Mouse (Mus musculus) heart, embryonic 14.5 days (tissue): ENCODE results near the gene Atp6v1e2. TPM values are rescaled to one million over a fixed set of nuclear protein-coding genes. Genes with fewer than 3 reads are reported as not detected.

Experiments
- ATAC-seq: fragments of 200-750 bp; cut with Nextera tagmentation; 2 replicates; pipeline ENCODE4 v1.8.0; 2017; ENCODE audit warnings: low read depth, moderate TSS enrichment; ENCODE audit not compliant: insufficient number of reproducible peaks, insufficient read depth, low FRiP score
- H3K27ac ChIP-seq, 2 experiments: fragments of 200-500 bp in 1 of 2; fragments of 300-500 bp in 1 of 2; sonication (generic) in 1 of 2; replicated peaks in 1 of 2; 2 replicates each; pipeline ENCODE4 v1.5.1; 2012 to 2014; ENCODE audit warnings: low read depth in 2 of 2, low read length in 2 of 2, control low read depth in 1 of 2, mild to moderate bottlenecking in 1 of 2, mixed read lengths in 1 of 2; ENCODE audit not compliant: control insufficient read depth in 1 of 2, insufficient read depth in 1 of 2
- H3K27me3 ChIP-seq: fragments of 300-500 bp; sonication (generic); 2 replicates; pipeline ENCODE4 v1.6.1; 2014; ENCODE audit warnings: mild to moderate bottlenecking, low read length, control low read depth; ENCODE audit not compliant: control insufficient read depth, insufficient read depth
- H3K36me3 ChIP-seq: fragments of 300-500 bp; sonication (generic); 2 replicates; pipeline ENCODE4 v1.6.1; 2014; ENCODE audit warnings: mild to moderate bottlenecking, control low read depth, low read length, mixed read lengths; ENCODE audit not compliant: control insufficient read depth, insufficient read depth
- H3K4me1 ChIP-seq, 2 experiments: fragments of 200-500 bp in 1 of 2; fragments of 300-500 bp in 1 of 2; sonication (generic) in 1 of 2; 2 replicates each; pipeline ENCODE4 v1.6.1; 2012 to 2014; ENCODE audit warnings: low read length in 2 of 2, control low read depth in 1 of 2, mixed read lengths in 1 of 2; ENCODE audit not compliant: control insufficient read depth in 2 of 2, insufficient read depth in 2 of 2
- H3K4me2 ChIP-seq: fragments of 300-500 bp; sonication (generic); 2 replicates; pipeline ENCODE4 v1.6.1; 2014; ENCODE audit warnings: mild to moderate bottlenecking, low read length
- H3K4me3 ChIP-seq, 2 experiments: fragments of 200-500 bp in 1 of 2; fragments of 300-500 bp in 1 of 2; sonication (generic) in 1 of 2; 2 replicates each; pipeline ENCODE4 v1.5.1; 2012 to 2014; ENCODE audit warnings: low read length in 2 of 2, mild to moderate bottlenecking in 2 of 2, control low read depth in 1 of 2, low read depth in 1 of 2, moderate library complexity in 1 of 2; ENCODE audit not compliant: control insufficient read depth in 1 of 2, insufficient read depth in 1 of 2
- H3K9ac ChIP-seq: fragments of 300-500 bp; sonication (generic); 2 replicates; pipeline ENCODE4 v1.6.1; 2014; ENCODE audit warnings: mild to moderate bottlenecking, low read length
- H3K9me3 ChIP-seq: fragments of 300-500 bp; sonication (generic); 2 replicates; pipeline ENCODE4 v1.6.1; 2016; ENCODE audit warnings: low read length, control low read depth; ENCODE audit not compliant: control insufficient read depth
- WGBS: fragments of 180-500 bp; shearing (Covaris S2); extraction: QIAGEN DNeasy Blood & Tissue Kit; methylation state at CpG from one replicate; pipeline ENCODE4 v1.1.7; 2014; 5-methylcytosine and 5-hydroxymethylcytosine counted together
- polyA plus RNA-seq: library from polyadenylated mRNA; unstranded; fragments of >200 nt; fragmentation: Nextera tagmentation; extraction: Ambion mirVana; gene quantifications from 2 replicates; pipeline ENCODE4 v1.2.1, GENCODE M21; 2014

The Atp6v1e2 gene
- polyA plus RNA-seq, 1 experiment from 2014 or later: not detected

GRCm38 (mm10) chr17:86964041-86964440, 16.3 kb upstream of the Atp6v1e2 start:
- H3K4me1 ChIP-seq: peaks cover 55 to 62% of the 10 kb centered on the region in 2 experiments
- no peak for ATAC-seq
- peak overlapping the region; percentile 78 to 99 for H3K4me3 ChIP-seq
- 0% methylated on average over 6 of the region's 6 CpGs for WGBS
- H3K9me3 ChIP-seq: no peaks in the 10 kb centered on the region
- H3K4me2 ChIP-seq: peak overlapping the region; percentile 91
- peak overlapping the region; percentile 95 to 97 for H3K27ac ChIP-seq
- no peaks in the 10 kb centered on the region for H3K27me3 ChIP-seq
- peak overlapping the region; percentile 88 for H3K9ac ChIP-seq
- peaks cover 18% of the 10 kb centered on the region for H3K36me3 ChIP-seq

- Histone ChIP-seq H3K9me3 (no peaks in the 10 kb centered on the region), H3K4me2 (peak overlapping the region; percentile 91), H3K9ac (peak overlapping the region; percentile 88), H3K4me1 (peaks cover 51 to 57% of the 10 kb centered on the region in 2 experiments), H3K27me3 (no peaks in the 10 kb centered on the region), H3K4me3 (peak overlapping the region; percentile 78 to 99), H3K36me3 (peaks cover 18% of the 10 kb centered on the region), H3K27ac (peak overlapping the region; percentile 97)
- ATAC-seq: peak; percentile 7; the same call in 1 of the 2 replicates
- WGBS: 2% methylated on average over 18 of the region's 26 CpGs
Observed at GRCm38 (mm10) chr17:86963586-86963902, 15.8 kb upstream of the Atp6v1e2 start.

GRCm38 (mm10) chr17:86962894-86963585, 15.3 kb upstream of the Atp6v1e2 start, which contains the start of gene Rhoq:
Gene Rhoq (plus strand): TSS chr17:86963082.
- Histone ChIP-seq H3K36me3 (peaks cover 18% of the 10 kb centered on the region), H3K9ac (peak within 1 kb of the TSS; percentile 88), H3K4me2 (peak within 1 kb of the TSS; percentile 91), H3K27me3 (no peaks in the 10 kb centered on the region), H3K9me3 (no peaks in the 10 kb centered on the region), H3K27ac (peak within 1 kb of the TSS; percentile 97), H3K4me1 (peaks cover 47 to 52% of the 10 kb centered on the region in 2 experiments), H3K4me3 (peak within 1 kb of the TSS; percentile 78 to 99)
- peak; percentile 84 for ATAC-seq
- 0% methylated on average over 75 of the region's 86 CpGs for WGBS

GRCm38 (mm10) chr17:86962297-86962893, 14.7 kb upstream of the Atp6v1e2 start:
- H3K36me3 ChIP-seq: peaks cover 17% of the 10 kb centered on the region
- peak; percentile 41 for ATAC-seq
- peak overlapping the region; percentile 88 for H3K9ac ChIP-seq
- H3K9me3 ChIP-seq: no peaks in the 10 kb centered on the region
- WGBS: under 1% methylated on average over 24 of the region's 24 CpGs
- peaks cover 45 to 50% of the 10 kb centered on the region in 2 experiments for H3K4me1 ChIP-seq
- peak overlapping the region; percentile 78 to 99 for H3K4me3 ChIP-seq
- H3K4me2 ChIP-seq: peak overlapping the region; percentile 91
- H3K27ac ChIP-seq: peak overlapping the region; percentile 84 to 97
- H3K27me3 ChIP-seq: no peaks in the 10 kb centered on the region

- peak overlapping the region; percentile 84 to 97 for H3K27ac ChIP-seq
- peak overlapping the region; percentile 91; the same call in 1 of the 2 replicates for H3K4me2 ChIP-seq
- peaks cover 40 to 44% of the 10 kb centered on the region in 2 experiments for H3K4me1 ChIP-seq
- H3K4me3 ChIP-seq: no peak overlapping the region
- H3K36me3 ChIP-seq: peaks cover 10% of the 10 kb centered on the region
- no peaks in the 10 kb centered on the region for H3K9me3 ChIP-seq
- ATAC-seq: no peak
- no peaks in the 10 kb centered on the region for H3K27me3 ChIP-seq
- no peak overlapping the region; the same call in 1 of the 2 replicates for H3K9ac ChIP-seq
- WGBS: 49% methylated on average over 8 of the region's 8 CpGs
Observed at GRCm38 (mm10) chr17:86961301-86961841, 13.7 kb upstream of the Atp6v1e2 start.

GRCm38 (mm10) chr17:86957968-86958367, 10.3 kb upstream of the Atp6v1e2 start:
- no peak overlapping the region for H3K4me3 ChIP-seq
- H3K4me2 ChIP-seq: peak overlapping the region; percentile 37
- WGBS: 62% methylated on average over 14 of the region's 14 CpGs
- 0 out of 2 replicates have a peak overlapping the region, but pooled peaks have one; percentile 35 for H3K9ac ChIP-seq
- ATAC-seq: no peak
- no peaks in the 10 kb centered on the region for H3K27me3 ChIP-seq
- no peaks in the 10 kb centered on the region for H3K36me3 ChIP-seq
- peaks cover 28 to 32% of the 10 kb centered on the region in 2 experiments for H3K4me1 ChIP-seq
- peaks cover 4% of the 10 kb centered on the region; the same call in 1 of the 2 replicates for H3K9me3 ChIP-seq
- peak overlapping the region; percentile 55 to 81 for H3K27ac ChIP-seq

GRCm38 (mm10) chr17:86957239-86957638, 9.5 kb upstream of the Atp6v1e2 start:
- H3K27me3 ChIP-seq: no peaks in the 10 kb centered on the region
- no peak overlapping the region for H3K9ac ChIP-seq
- H3K4me2 ChIP-seq: peak overlapping the region; percentile 37
- H3K4me1 ChIP-seq: peaks cover 28 to 32% of the 10 kb centered on the region in 2 experiments
- H3K9me3 ChIP-seq: peaks cover 4% of the 10 kb centered on the region; the same call in 1 of the 2 replicates
- no peak for ATAC-seq
- 78% methylated on average over 5 of the region's 5 CpGs for WGBS
- no peak overlapping the region for H3K4me3 ChIP-seq
- H3K27ac ChIP-seq: peak overlapping the region; percentile 55 to 81
- no peaks in the 10 kb centered on the region for H3K36me3 ChIP-seq
